Mouse (Mus musculus) limb, embryonic 14.5 days (tissue): ENCODE data around the gene Sdk1. TPM values are rescaled to one million over a fixed set of nuclear protein-coding genes. Genes with fewer than 3 reads are reported as not detected.

Source experiments
- ATAC-seq: fragments of 200-750 bp; cut with Nextera tagmentation; 2 replicates; pipeline ENCODE4 v1.8.0; 2017; ENCODE audit warnings: low read depth, moderate number of reproducible peaks, moderate TSS enrichment; ENCODE audit not compliant: low FRiP score
- DNase-seq: peaks from one replicate; pipeline ENCODE4 v3.0.0-alpha.2; 2015; ENCODE audit warnings: low spot score
- H3K27ac ChIP-seq: fragments of 300-500 bp; sonication (generic); replicated peaks from 2 replicates; pipeline ENCODE4 v1.5.1; 2014; ENCODE audit warnings: low read depth, mild to moderate bottlenecking, low read length, moderate library complexity, mixed read lengths
- H3K27me3 ChIP-seq: fragments of 300-500 bp; sonication (generic); 2 replicates; pipeline ENCODE4 v1.6.1; 2014; ENCODE audit warnings: low read length, mixed read lengths; ENCODE audit not compliant: control insufficient read depth, insufficient read depth
- H3K36me3 ChIP-seq: fragments of 300-500 bp; sonication (generic); 2 replicates; pipeline ENCODE4 v1.6.1; 2014; ENCODE audit warnings: mild to moderate bottlenecking, low read length, moderate library complexity, mixed read lengths; ENCODE audit not compliant: control insufficient read depth, insufficient read depth
- H3K4me1 ChIP-seq: fragments of 300-500 bp; sonication (generic); 2 replicates; pipeline ENCODE4 v1.6.1; 2014; ENCODE audit warnings: antibody characterized with exemption, low read length, mixed read lengths; ENCODE audit not compliant: control insufficient read depth, insufficient read depth
- H3K4me2 ChIP-seq: fragments of 300-500 bp; sonication (generic); replicated peaks from 2 replicates; pipeline ENCODE4 v1.6.1; 2014; ENCODE audit warnings: low read depth, mild to moderate bottlenecking, low read length, moderate library complexity; ENCODE audit not compliant: severe bottlenecking
- H3K4me3 ChIP-seq: fragments of 300-500 bp; sonication (generic); replicated peaks from 2 replicates; pipeline ENCODE4 v1.5.1; 2014; ENCODE audit warnings: low read length
- H3K9ac ChIP-seq: fragments of 300-500 bp; sonication (generic); 2 replicates; pipeline ENCODE4 v1.6.1; 2014; ENCODE audit warnings: mild to moderate bottlenecking, low read depth, low read length, moderate library complexity; ENCODE audit not compliant: severe bottlenecking
- H3K9me3 ChIP-seq: fragments of 300-500 bp; sonication (generic); 2 replicates; pipeline ENCODE4 v1.6.1; 2016; ENCODE audit warnings: low read length; ENCODE audit not compliant: control insufficient read depth
- POLR2A ChIP-seq: fragments of 200-500 bp; IDR thresholded peaks from 2 replicates; pipeline ENCODE4 v1.8.0; 2012; ENCODE audit warnings: inconsistent platforms, mild to moderate bottlenecking, moderate library complexity, borderline replicate concordance; ENCODE audit not compliant: insufficient read depth, insufficient read length; ENCODE audit errors: extremely low read depth
- WGBS: fragments of 180-500 bp; shearing (Covaris S2); extraction: QIAGEN DNeasy Blood & Tissue Kit; methylation state at CpG from one replicate; pipeline ENCODE4 v1.1.7; 2014; 5-methylcytosine and 5-hydroxymethylcytosine counted together
- polyA plus RNA-seq, 2 experiments: library from polyadenylated mRNA; depleted of rRNA in 1 of 2; stranded (reverse) in 1 of 2; unstranded in 1 of 2; fragments of >200 nt; fragmentation: Nextera tagmentation in 1 of 2; extraction: Ambion mirVana in 1 of 2; gene quantifications; 2 replicates each; pipeline versions ENCODE4 v1.2.1 to v1.2.3; 2012 to 2014

The Sdk1 gene
- polyA plus RNA-seq, 2 experiments: 2.8 to 7.2 TPM

DNA sequence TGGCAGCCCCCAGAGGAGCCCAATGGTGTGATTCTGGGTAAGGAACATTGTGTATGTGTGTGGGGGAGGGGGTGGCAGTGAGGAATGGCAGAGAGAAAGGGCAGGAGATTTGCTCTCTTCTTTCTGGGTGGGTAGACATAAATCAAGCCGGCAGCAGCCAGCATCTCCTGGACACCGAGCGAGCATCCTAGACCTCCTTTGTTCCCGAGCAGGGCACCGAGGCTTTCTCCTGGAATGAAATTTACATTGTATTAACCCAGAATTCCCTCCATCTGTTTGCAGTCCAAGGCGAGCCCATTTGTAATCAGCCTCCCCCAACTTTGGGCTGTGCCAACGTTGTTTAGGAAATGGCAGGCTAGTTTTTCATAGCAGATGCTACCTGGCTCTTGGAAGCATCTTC is 858.9 kb downstream of the Sdk1 start:
- Histone ChIP-seq H3K27ac (no peak overlapping the region), H3K4me1 (no peaks in the 10 kb centered on the region), H3K9ac (no peak overlapping the region), H3K4me3 (no peak overlapping the region), H3K27me3 (no peaks in the 10 kb centered on the region), H3K9me3 (no peaks in the 10 kb centered on the region), H3K36me3 (no peaks in the 10 kb centered on the region), H3K4me2 (no peak overlapping the region)
- 72% methylated on average over 7 of the region's 7 CpGs for WGBS
- no peak for DNase-seq
- no peak for TF ChIP-seq POLR2A
- no peak for ATAC-seq

DNA sequence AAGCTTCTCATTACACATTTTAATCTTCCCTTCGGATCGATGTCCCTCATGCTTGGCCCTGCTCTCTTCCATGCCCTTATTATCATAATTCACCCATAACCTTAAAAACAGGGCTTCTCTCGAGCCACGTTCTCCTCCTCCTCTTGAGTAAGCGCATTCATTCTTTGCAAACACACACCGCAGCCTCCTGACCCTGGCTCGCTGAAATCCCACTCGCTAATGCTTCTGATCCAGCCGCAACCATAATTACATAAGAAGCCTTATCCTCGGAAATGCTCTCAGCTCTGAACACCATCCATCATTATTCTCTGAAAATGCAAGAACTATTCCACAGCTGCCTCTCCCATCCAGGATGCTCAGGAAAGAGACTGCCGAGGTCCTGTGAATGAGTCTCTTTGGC is 866.1 kb downstream of the Sdk1 start:
- ATAC-seq (no peak), DNase-seq (no peak)
- Histone ChIP-seq H3K4me1 (no peaks in the 10 kb centered on the region), H3K4me2 (no peak overlapping the region), H3K27me3 (no peaks in the 10 kb centered on the region), H3K4me3 (no peak overlapping the region), H3K9ac (no peak overlapping the region), H3K9me3 (peaks cover 6% of the 10 kb centered on the region; the same call in 1 of the 2 replicates), H3K36me3 (no peaks in the 10 kb centered on the region), H3K27ac (no peak overlapping the region)
- TF ChIP-seq POLR2A: no peak
- 75% methylated on average over 11 of the region's 11 CpGs for WGBS

DNA sequence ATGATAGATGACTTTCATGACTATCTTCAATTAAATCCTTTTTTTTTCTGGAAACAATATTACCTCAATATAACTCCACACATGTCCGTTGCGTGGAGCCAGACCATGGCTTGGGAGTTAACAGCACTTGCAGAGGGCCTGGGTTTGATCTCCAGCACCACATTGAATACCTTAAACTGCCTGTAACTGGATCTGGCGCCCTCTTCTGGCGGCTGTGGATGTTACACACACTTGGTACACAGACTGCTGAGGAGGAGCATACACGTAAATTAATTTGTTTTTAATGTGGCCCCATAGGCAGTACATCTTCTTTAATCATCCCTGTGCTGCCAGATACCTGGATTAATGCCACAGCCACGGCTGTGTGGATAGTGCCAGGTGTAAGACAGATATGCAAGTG is 870.7 kb downstream of the Sdk1 start:
- no peaks in the 10 kb centered on the region for H3K36me3 ChIP-seq
- H3K27ac ChIP-seq: no peak overlapping the region
- DNase-seq (no peak), ATAC-seq (no peak)
- H3K4me3 ChIP-seq: no peak overlapping the region
- H3K27me3 ChIP-seq: no peaks in the 10 kb centered on the region
- no peak overlapping the region for H3K4me2 ChIP-seq
- H3K4me1 ChIP-seq: no peaks in the 10 kb centered on the region
- H3K9ac ChIP-seq: no peak overlapping the region
- H3K9me3 ChIP-seq: peaks cover 6% of the 10 kb centered on the region; the same call in 1 of the 2 replicates
- no peak for TF ChIP-seq POLR2A
- WGBS: 89% methylated on average over 6 of the region's 6 CpGs

DNA sequence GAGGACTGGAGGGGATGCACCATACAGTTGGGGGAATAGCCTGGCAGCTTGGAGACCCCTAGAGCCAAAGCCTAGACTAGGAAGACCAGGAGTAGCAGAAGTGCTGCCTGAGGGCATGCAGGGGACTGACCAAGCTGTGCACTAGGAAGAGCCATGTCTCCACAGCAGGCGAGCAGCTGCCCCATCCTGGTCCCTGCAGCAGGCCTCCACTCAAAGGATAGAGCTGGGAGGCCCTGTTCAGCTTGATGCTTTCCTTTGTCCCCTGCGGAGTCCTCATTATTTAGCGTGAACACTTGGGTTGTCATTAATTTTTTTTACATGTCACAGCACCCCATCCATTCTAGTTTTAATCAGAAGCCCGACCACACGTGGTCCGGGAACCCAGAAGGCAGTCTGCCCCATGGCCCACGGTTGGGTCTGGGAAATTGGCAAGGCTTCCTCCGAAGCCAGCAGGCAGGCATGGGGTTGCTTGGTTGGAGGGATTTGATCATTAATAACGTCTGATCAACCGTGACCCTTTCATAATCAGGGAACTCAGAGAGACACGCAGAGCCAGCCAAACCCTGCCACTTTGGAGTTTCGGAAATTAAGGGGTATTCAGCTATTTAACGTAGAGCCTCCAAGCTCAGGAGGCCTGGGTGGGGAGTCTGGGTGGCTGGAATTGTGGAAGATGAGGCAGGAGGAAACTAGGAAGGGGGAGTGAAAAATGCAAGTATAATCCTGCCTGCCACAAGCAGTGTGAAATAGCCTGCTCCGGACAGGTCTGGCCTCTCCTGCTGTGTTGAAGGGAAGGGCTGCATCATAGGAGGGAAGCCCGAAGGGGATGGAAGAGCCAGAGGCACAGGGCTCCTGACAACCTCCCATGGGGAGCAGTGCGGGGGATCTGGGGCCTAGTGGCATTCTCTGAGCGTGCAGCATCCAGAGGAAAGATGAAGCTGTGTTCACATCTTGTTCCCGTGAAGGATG is 872.2 kb downstream of the Sdk1 start:
- 52% methylated on average over 18 of the region's 18 CpGs for WGBS
- Histone ChIP-seq H3K36me3 (no peaks in the 10 kb centered on the region), H3K4me1 (no peaks in the 10 kb centered on the region), H3K27me3 (no peaks in the 10 kb centered on the region), H3K9me3 (peaks cover 6% of the 10 kb centered on the region; the same call in 1 of the 2 replicates), H3K9ac (no peak overlapping the region), H3K4me2 (no peak overlapping the region), H3K27ac (no peak overlapping the region), H3K4me3 (no peak overlapping the region)
- DNase-seq (no peak), ATAC-seq (no peak)
- no peak for TF ChIP-seq POLR2A

DNA sequence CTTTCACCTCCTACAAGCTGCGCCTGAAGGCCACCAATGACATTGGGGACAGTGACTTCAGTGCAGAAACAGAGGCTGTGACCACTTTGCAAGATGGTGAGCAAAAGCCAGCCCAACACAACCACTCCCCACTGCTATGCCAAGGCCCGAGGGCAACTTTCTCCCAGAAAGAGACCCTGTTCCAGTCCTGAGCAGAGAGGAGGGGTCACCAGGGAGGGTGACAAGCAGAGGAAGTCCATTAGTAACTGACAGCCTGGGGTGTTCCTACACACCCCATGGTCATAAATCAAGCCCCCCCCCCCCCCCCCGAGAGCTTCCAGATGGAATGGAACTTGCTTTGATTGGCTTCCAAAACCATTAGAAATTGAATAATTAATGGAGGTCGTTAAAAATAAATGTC is 886.5 kb downstream of the Sdk1 start:
- H3K27me3 ChIP-seq: no peaks in the 10 kb centered on the region
- no peak overlapping the region for H3K9ac ChIP-seq
- DNase-seq: no peak
- WGBS: 29% methylated on average over 4 of the region's 4 CpGs
- H3K27ac ChIP-seq: no peak overlapping the region
- H3K4me1 ChIP-seq: peaks cover 9% of the 10 kb centered on the region; the same call in 1 of the 2 replicates
- H3K9me3 ChIP-seq: no peaks in the 10 kb centered on the region
- no peak overlapping the region for H3K4me3 ChIP-seq
- H3K36me3 ChIP-seq: no peaks in the 10 kb centered on the region
- TF ChIP-seq POLR2A: no peak
- no peak overlapping the region for H3K4me2 ChIP-seq
- ATAC-seq: no peak
